Mouse (Mus musculus): ENCODE results near the gene Lipm. TPM values are rescaled to one million over a fixed set of nuclear protein-coding genes. Genes with fewer than 3 reads are reported as not detected.

The Lipm gene
- polyA plus RNA-seq, 1 experiment from 2014 or later: not detected

DNA sequence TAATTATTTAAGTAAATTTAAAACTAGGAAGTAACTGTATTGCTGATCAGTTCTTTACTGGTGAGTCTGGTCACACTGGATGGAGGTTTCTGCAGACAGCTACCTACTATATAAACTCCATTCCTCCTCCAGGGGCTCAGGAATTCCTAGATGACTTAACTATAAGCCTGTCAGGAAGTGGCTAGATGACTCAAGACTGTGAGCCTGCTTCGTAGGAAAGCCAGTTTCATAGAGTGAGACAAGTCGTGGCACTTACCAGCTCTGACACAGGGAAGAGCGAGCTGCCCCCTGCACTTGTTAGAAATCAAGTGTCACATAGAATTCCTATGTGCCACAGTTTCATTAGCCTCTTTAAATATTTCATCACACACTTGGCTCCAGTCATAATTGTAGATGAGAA is 70.4 kb downstream of the Lipm start:
- Histone ChIP-seq H3K4me1 (peaks cover 4% of the 10 kb centered on the region; the same call in 1 of the 2 replicates), H3K9me3 (no peaks in the 10 kb centered on the region), H3K36me3 (no peaks in the 10 kb centered on the region), H3K27ac (no peak overlapping the region), H3K27me3 (ENCODE audit: insufficient read depth, poor library complexity, severe bottlenecking) (no peaks in the 10 kb centered on the region), H3K4me3 (no peak overlapping the region)
- WGBS: 54% methylated on average over 3 of the region's 3 CpGs
- no peak for DNase-seq (ENCODE audit: low spot score)

Small RNAs within 50 kb of the gene (microRNA-seq; reads per million reads assigned to microRNA genes)
- gene Gm23334: not detected

Other genes starting within 250 kb of the Lipm start
- gene Lipf, start 139.7 kb upstream of the Lipm start, polyA plus RNA-seq (2016; fragmentation: Nextera tagmentation; extraction: Ambion mirVana): 0.30 and 0.75 TPM in 2 replicates
- not detected in 2 replicates for gene Lipk, start 92.6 kb upstream of the Lipm start, polyA plus RNA-seq (2016; fragmentation: Nextera tagmentation; extraction: Ambion mirVana)
- gene Lipn, start 33.6 kb upstream of the Lipm start, polyA plus RNA-seq (2016; fragmentation: Nextera tagmentation; extraction: Ambion mirVana): not detected in 2 replicates
- not detected in 2 replicates for gene Ankrd22, start 65.1 kb downstream of the Lipm start, polyA plus RNA-seq (2016; fragmentation: Nextera tagmentation; extraction: Ambion mirVana)
- gene Stambpl1, start 91.3 kb downstream of the Lipm start, polyA plus RNA-seq (2016; fragmentation: Nextera tagmentation; extraction: Ambion mirVana): 3.9 and 6.3 TPM in 2 replicates
- gene Acta2, start 154.7 kb downstream of the Lipm start, polyA plus RNA-seq (2016; fragmentation: Nextera tagmentation; extraction: Ambion mirVana): 1,821 and 2,118 TPM in 2 replicates
- gene Fas, start 189.7 kb downstream of the Lipm start, polyA plus RNA-seq (2016; fragmentation: Nextera tagmentation; extraction: Ambion mirVana): 1.1 and 4.8 TPM in 2 replicates